Mouse (Mus musculus) E14TG2a.4 (cell line): Measurements from ENCODE around the gene Gm9573.

Experiments
- CTCF ChIP-seq: conservative IDR thresholded peaks from 2 replicates; pipeline ENCODE4 v1.5.1; 2014; ENCODE audit warnings: low read length
- POU5F1 ChIP-seq: IDR thresholded peaks from 2 replicates; pipeline ENCODE4 v1.6.1; 2014; ENCODE audit warnings: low read length, borderline replicate concordance

DNA sequence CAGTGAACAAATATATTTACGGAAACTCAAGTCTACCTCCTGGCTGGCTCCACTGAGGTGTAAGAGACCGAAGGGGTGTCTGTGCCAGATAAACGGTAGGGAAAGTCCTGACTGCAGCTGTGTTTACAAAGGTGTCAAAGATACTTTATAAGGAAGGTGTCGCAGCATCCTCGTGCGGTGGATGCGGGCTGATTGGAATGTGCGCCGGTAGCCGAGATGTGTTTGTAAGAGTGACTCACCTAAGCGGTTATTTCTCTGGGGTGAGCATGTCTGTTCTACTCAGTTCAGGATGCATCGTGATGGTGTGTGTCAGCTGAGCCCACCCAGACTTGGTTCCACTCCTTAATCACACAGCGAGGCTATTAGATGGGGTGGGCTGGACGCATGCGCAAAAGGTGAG lies 34.7 kb downstream of the Gm9573 start:
- TF ChIP-seq POU5F1: no peak
- TF ChIP-seq CTCF: no peak
